Mouse (Mus musculus): Measurements from ENCODE around the gene Haao.
"Not testable (repeated sequence)": the region's sequence is repeated elsewhere in the genome, so short reads cannot be mapped to it uniquely, and the experiment has no call there.

The Haao gene

GRCm38 (mm10) chr17:83862134-83862881, 14.5 kb upstream of the Haao start:
- peak; percentile 68 for DNase-seq

GRCm38 (mm10) chr17:83861444-83862133, 13.8 kb upstream of the Haao start:
- peak; percentile 96 for DNase-seq

- not testable (repeated sequence) for DNase-seq
Measured at GRCm38 (mm10) chr17:83860968-83861367, 13.2 kb upstream of the Haao start.

- no peak for DNase-seq
Measured at GRCm38 (mm10) chr17:83860224-83860623, 12.5 kb upstream of the Haao start.

GRCm38 (mm10) chr17:83859639-83860038, 11.9 kb upstream of the Haao start:
- DNase-seq: no peak

GRCm38 (mm10) chr17:83858413-83858812, 10.7 kb upstream of the Haao start:
- DNase-seq: no peak

GRCm38 (mm10) chr17:83854284-83854918, 6.6 kb upstream of the Haao start:
- DNase-seq: no peak

- DNase-seq: no peak
Measured at GRCm38 (mm10) chr17:83853831-83854230, 6.1 kb upstream of the Haao start.

- DNase-seq: no peak
Measured at GRCm38 (mm10) chr17:83850864-83851263, 3.1 kb upstream of the Haao start.

- DNase-seq: peak; percentile 92
Measured at GRCm38 (mm10) chr17:83850458-83850857, 2.7 kb upstream of the Haao start.

- DNase-seq: no peak
Measured at GRCm38 (mm10) chr17:83849717-83850116, 2.0 kb upstream of the Haao start.

- no peak for DNase-seq
Measured at GRCm38 (mm10) chr17:83849081-83849675, 1.4 kb upstream of the Haao start.

GRCm38 (mm10) chr17:83848482-83848881, 719 bp upstream of the Haao start:
- DNase-seq: no peak

GRCm38 (mm10) chr17:83847100-83847499, 663 bp downstream of the Haao start:
- no peak for DNase-seq

GRCm38 (mm10) chr17:83846301-83847021, 1.3 kb downstream of the Haao start:
- no peak for DNase-seq

- no peak for DNase-seq
Measured at GRCm38 (mm10) chr17:83845538-83845937, 2.2 kb downstream of the Haao start.

- no peak for DNase-seq
Measured at GRCm38 (mm10) chr17:83843780-83844179, 4.0 kb downstream of the Haao start.

- DNase-seq: no peak
Measured at GRCm38 (mm10) chr17:83841011-83841410, 6.8 kb downstream of the Haao start.

GRCm38 (mm10) chr17:83839132-83839531, 8.6 kb downstream of the Haao start:
- no peak for DNase-seq

GRCm38 (mm10) chr17:83837659-83838190, 10.0 kb downstream of the Haao start:
- DNase-seq: no peak

- no peak for DNase-seq
Measured at GRCm38 (mm10) chr17:83836048-83836447, 11.7 kb downstream of the Haao start.

GRCm38 (mm10) chr17:83834120-83834519, 13.6 kb downstream of the Haao start:
- DNase-seq: no peak

All from right cerebral cortex, postnatal 14 days (tissue).